Mouse (Mus musculus): Measurements from ENCODE around the gene Ly6g6e.

GRCm38 (mm10) chr17:35077285-35077684 is 583 bp downstream of the Ly6g6e start:
- no peak for TF ChIP-seq CTCF (IDR thresholded peaks at IDR 0.05; ENCODE audit: borderline replicate concordance, control insufficient read depth, extremely low read depth, insufficient read depth, low read length, poor library complexity)
- no peak for TF ChIP-seq POLR2A (IDR thresholded peaks at IDR 0.05; ENCODE audit: control insufficient read depth, extremely low read depth, insufficient read depth, low read length, poor library complexity)

Data from thymus, adult 2 months (tissue).